Mouse (Mus musculus): ENCODE data around the gene Med31. TPM values are rescaled to one million over a fixed set of nuclear protein-coding genes. Genes with fewer than 3 reads are reported as not detected.
"Not testable (repeated sequence)": the region's sequence is repeated elsewhere in the genome, so short reads cannot be mapped to it uniquely, and the experiment has no call there.

Med31 gene
- total RNA-seq, 2 experiments from 2014 or later: 14.7 to 15.7 TPM

DNA sequence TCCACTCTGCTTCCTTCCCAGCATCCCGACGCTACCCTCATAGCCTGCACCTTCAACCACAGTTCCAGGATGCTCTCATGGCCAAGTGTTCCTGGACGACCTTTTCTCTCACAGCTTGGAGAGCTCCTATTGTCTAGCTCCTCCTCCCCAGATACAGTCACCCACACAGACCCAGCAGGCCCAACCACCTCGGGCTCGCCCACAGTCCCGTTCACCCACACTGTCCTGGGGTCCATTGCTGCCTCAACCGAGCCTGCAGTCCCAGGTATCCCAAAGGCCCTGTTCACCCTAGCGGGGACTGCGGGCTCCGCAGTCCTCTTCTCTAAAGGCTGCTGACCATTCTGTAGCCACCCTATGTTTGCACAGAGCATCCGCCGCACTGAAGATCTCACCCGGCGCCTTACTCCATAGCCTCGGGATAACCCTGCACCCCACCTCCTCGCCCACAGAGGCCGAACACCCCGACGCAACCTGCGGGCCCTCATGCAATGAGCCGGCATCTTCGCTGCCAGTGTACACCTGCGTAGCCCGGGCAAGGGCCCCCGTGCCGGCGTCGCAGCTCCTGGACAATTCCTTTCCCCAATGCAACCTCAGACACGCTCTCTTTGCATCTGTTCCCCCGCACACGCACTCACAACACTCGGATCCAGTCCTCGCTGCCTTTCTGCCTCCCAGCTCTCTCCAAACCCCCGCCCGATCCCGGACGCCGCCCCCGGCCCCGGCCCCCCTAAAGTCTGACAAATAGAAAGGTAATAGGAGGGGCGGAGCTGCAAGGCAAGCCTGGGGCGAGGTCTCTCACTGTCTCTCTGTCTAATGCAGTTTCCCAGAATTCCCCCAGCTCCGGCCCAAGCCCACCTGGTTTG is 8.8 kb downstream of the Med31 start, which contains the start of gene Gm43951:
TSS of gene Gm43951 (minus strand) at position 500 of the 863 bp plus-strand sequence.
- intact Hi-C loops (cut with DNase I): loop anchor here (5.0 kb wide), 1 partner anchor 154 kb away; no protein-coding TSS in a partner anchor
- DNase-seq (ENCODE audit: extremely low spot score in 1 of 2, low spot score in 2 of 2): peak in 1 of 2 experiments; percentile 58

DNA sequence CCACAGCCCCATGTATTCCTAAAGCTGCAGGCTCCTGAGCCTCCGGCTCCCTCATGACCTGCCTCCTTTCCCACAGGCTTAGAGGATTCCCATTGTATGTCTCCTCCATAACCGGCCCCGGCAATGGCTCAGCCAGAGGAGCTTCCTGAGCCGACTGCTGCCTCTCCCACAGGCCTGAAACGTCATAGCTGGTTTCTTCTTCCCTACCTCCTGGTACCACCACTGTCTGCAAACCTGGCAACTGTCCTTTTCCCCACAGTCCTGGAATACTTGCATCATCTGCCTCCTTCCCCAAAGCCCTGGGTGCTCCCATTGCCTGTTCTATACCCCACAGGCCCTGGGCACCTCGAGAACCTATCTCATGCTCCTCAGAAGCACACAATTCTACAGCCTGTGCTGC is 10.1 kb downstream of the Med31 start:
- DNase-seq (ENCODE audit: extremely low spot score in 1 of 2, low spot score in 2 of 2): no peak
- intact Hi-C loops (cut with DNase I): loop anchor here (5.0 kb wide), 1 partner anchor 153 kb away; no protein-coding TSS in a partner anchor

DNA sequence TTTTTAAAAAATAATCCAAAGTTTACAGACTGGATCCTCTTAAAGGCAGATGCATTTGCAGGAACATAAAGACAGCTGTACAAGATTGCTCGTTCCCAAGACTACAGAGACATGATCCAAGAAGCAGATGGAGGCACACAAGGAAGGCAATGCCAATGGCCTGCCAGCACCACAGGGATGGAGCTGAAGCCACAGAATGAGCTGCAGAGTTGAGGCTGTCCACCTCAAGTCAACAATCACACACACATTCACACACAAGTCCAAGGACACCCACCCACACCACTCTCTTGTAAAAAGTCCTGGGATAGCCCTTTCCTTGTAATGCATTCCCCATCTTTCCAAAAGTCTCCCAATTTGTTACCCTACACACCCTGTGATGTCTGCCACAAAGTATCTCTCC is 12.0 kb downstream of the Med31 start:
- intact Hi-C loops (cut with DNase I): no loop called here
- DNase-seq (ENCODE audit: extremely low spot score in 1 of 2, low spot score in 2 of 2): no peak

DNA sequence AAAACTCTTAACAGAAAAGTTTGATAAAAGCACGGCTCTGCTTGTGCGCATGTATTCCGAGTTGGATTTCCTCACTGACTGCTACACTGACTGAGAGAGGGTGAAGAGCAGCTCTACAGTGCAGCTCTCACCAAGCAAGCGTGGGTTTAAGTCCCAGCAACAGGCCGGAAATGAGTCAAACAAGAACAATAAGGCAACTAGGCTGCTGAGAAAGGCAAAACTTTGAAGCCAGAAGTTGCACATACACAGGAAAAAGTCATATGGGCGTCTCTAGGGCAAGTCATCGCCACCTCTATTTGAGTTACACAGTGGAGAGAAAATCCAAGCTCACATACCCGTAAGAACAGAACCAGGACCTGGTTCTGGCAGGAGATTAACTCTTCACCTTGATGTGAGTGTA is 18.9 kb downstream of the Med31 start:
- no peak for DNase-seq (ENCODE audit: extremely low spot score in 1 of 2, low spot score in 2 of 2)

DNA sequence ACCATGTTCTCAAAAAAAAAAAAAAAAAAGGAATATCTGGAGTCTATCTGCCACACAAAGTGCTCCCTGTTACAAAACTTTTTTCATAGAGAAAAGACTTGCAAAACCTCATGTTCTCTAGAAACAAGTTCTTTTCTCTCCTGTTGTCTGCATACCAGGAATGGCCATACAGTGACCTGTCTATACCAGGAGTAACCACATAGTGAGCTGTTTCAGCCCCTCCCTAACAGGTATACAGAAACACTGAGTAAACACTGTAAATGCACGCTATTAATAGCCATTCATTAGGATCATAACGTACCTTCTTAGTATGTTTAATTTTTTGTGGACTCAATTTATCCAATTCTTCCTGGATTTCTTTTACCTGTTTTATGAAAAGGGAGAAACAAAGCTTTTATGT is 21.1 kb downstream of the Med31 start:
- no peak for DNase-seq (ENCODE audit: extremely low spot score in 1 of 2, low spot score in 2 of 2)
- intact Hi-C loops (cut with DNase I): no loop called here

More for the DNA sequence above, 18.9 kb downstream of the Med31 start:
- intact Hi-C loops (cut with DNase I): no loop called here

DNA sequence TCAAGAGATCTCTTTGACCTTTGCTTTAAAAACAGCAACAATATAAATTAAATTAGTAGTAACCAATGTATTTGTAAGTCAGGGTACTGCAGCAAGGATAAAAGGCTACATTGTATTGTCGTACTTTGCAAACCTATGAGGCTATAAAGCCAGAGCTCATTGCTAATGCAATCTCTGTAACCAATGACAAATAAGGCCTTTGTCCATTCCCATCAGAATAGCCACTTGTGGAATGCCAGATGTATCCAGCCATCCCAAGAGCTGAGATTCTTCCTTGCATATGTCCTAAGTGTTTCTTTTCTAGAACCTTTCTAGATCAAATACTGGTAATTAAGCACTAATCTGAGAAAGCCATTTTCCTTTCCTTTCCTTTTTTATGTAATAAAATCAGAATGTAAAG is 24.5 kb downstream of the Med31 start:
- DNase-seq (ENCODE audit: extremely low spot score in 1 of 2, low spot score in 2 of 2): no peak
- intact Hi-C loops (cut with DNase I): no loop called here

DNA sequence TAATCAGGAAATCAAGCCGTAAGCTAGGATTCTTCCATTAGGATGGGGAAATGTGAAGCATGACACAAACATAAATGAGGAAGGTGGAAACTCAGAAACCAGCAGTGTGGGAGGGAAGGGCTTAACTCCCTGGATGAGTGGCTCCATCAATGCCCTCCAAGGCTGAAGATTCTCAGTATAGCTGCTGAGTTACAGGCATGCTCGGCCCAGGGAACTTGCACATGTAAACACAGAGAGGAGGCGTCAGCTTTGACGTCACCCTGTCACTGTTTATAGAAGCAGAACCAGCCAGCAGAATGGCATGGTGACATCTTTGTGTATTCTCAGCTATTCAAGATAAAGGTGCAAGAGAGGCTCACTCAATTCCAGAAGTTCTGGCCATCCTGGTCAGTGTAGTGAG is 31.1 kb downstream of the Med31 start:
- intact Hi-C loops (cut with DNase I): no loop called here
- no peak for DNase-seq (ENCODE audit: extremely low spot score in 1 of 2, low spot score in 2 of 2)

DNA sequence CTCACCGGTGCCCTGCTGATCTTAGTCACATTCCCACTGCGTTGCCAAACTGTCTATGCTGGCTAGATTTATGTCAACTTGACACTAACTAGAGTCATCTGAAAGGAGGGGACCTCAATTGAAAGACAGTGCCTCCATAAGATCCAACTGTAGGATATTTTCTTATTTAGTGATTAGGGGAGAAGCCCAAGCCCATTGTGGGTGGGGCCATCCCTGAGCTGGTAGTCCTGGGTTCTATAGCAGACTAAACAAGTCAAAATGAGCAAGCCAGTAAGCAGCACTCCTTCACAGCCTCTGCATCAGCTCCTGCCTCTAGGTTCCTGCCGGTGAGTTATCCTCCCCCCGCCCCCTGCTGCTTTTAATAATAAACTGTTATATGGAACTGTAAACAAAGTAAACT is 34.3 kb downstream of the Med31 start:
- no peak for DNase-seq (ENCODE audit: extremely low spot score in 1 of 2, low spot score in 2 of 2)
- intact Hi-C loops (cut with DNase I): no loop called here

DNA sequence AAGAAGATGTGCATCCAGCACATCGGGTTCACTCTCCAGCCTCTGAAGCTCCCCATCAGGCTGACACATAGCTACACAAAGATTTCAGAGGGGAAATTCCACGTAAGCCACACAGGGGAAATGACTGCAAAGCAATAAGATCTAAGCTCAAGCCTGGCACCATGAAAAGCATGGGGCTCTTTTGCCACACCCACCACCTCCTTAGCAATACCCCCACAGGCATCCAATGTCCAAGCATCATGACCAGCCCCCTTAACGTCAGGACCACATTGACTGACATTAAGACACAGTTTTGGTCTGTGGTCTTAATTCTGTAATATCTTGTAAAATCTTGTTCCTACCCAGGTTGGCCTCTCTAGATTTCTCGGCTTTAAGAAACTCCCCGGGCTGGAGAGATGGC is 34.8 kb downstream of the Med31 start:
- DNase-seq (ENCODE audit: extremely low spot score in 1 of 2, low spot score in 2 of 2): no peak
- intact Hi-C loops (cut with DNase I): no loop called here

DNA sequence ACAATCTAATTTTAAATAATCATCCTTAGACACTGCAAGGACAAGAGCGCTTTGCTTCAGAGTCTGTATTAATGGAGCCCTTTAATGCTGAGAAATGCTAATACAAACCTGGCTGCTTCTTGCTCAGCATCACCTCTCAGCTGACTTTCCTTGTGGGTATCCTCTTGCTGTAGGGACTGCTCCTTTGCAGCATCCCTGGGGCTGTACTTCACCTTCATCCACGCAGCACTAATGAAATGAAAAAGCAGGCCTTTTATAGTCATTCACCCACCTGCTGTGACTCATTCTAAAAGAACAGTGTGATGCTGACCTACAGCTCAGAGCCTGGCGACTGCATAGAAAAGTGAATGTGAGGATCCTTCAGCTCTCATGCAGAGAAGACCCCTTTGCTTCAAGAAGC is 38.8 kb downstream of the Med31 start:
- intact Hi-C loops (cut with DNase I): no loop called here
- no peak for DNase-seq (ENCODE audit: extremely low spot score in 1 of 2, low spot score in 2 of 2)

DNA sequence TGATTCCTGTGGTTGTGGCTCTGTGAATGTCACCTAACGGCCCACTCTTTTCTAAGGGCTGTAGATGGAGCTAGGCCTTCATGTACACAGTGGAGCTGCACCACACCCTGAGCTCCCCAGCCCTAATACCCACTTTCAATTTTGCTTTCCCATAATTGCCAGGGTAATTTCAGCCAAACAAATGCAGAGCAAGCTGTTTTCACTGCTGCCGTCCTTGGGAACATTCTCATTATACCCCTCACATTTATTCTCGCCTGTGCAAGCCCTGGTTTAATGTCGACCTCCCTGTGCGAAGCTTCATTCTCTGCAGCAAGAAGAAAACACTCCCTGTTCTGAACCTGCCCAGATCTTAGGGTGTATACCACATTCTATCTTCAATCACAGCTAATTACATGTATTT is 39.4 kb downstream of the Med31 start:
- intact Hi-C loops (cut with DNase I): no loop called here
- no peak for DNase-seq (ENCODE audit: extremely low spot score in 1 of 2, low spot score in 2 of 2)

DNA sequence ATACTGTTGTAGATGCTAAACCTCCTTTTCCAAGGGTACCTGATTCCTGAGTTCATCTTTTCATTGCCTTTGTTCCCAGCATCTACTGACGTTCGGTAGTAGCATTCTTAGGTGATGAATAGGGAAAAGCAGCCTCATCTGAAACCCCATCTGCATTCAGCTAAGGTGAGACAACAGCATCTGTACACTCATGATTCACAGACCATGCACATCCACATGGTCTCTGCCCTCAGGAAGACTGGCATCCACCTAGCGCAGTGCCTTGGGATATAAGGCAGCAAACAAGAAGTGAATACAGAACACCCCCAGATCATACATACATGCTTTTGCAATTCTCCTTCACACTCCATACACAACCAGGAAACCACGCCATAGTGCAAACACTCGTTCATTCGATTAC is 40.7 kb downstream of the Med31 start:
- no peak for DNase-seq (ENCODE audit: extremely low spot score in 1 of 2, low spot score in 2 of 2)
- intact Hi-C loops (cut with DNase I): no loop called here

DNA sequence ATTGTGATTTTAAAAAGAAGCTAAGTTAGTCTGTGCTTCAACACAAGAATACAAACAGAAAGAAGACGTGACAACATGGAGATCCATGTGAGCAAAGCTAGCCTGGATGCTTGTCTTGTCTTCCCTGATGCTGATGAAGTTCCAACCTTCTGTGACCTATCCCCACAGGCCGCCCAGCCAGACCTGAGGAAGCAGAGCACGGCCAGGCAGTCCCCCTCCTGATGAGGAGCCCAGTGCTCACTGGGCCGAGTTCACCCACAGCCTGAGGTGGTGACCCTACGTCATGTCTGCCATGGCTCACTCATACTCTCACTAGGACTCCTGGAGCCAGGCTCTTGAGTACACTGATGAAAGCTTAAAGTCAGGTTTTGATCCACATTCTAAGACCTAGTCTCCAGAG is 41.9 kb downstream of the Med31 start:
- intact Hi-C loops (cut with DNase I): no loop called here
- DNase-seq (ENCODE audit: extremely low spot score in 1 of 2, low spot score in 2 of 2): no peak

DNA sequence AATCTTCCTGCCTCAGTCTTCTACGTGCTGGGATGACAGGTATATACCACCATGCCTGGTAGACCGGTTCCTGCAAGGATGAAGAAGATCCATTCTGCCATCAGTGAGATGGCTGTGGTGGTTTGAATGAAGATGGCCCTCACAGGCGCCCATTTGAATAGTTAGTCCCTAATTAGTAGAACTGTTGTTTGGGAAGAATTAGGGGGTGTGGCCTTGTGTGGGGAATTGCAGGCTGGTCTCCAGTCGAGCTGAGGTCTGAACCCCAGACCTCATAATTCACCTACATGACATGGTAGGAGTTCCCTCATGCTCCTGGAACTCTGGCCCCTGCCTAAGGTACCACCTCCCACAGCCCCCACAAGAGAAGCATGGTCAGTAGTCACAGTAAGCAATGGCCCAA is 43.5 kb downstream of the Med31 start:
- intact Hi-C loops (cut with DNase I); DNase-seq (ENCODE audit: extremely low spot score in 1 of 2, low spot score in 2 of 2): not testable (repeated sequence)

DNA sequence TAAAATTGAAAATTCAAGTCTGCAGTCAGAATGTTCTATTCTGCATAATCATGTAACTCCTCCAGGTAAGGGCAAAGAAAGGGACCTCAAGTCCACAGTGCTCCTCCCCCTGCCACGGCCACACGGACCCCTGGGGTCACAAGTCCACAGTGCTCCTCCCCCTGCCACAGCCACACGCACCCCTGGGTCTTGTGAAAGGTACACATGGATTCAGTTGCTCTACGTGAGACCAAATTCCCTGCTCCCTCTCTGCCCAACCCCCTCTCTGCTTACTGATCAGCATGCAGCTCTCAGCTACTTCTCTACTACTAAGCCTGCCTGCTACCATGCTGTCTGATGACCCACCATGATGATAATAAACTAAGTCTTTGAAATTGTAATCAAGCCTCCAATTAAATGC is 45.5 kb downstream of the Med31 start:
- intact Hi-C loops (cut with DNase I): no loop called here
- no peak for DNase-seq (ENCODE audit: extremely low spot score in 1 of 2, low spot score in 2 of 2)

DNA sequence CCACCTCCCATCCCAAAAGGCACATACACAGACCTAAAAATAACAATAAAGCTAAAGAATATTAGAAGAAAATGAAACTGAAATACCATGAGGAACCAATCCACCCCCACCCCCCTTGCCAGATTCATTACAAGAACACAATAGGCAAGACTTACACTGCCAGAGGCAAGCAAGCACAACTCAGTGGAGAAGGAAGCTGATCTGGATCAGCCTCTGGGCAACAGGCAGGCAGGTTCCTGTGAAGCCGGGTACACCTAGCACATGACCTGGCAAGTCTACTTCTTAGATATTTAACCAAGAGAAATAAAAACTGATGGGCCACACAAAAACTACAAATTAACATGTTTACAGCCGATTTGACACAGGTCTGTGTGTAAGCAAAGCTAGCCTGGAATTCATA is 52.2 kb downstream of the Med31 start:
- no peak for DNase-seq (ENCODE audit: extremely low spot score in 1 of 2, low spot score in 2 of 2)
- intact Hi-C loops (cut with DNase I): no loop called here

Other genes starting within 250 kb of the Med31 start
- under 1 TPM in 1 of 2 experiments, not detected in 1; 0.24 TPM for gene Aipl1, start 178.1 kb downstream of the Med31 start, total RNA-seq (2021)
- 1 to 10 TPM; 2.8 to 3.7 TPM for gene Pimreg, start 173.6 kb downstream of the Med31 start, total RNA-seq (2021)
- gene Pitpnm3, start 79.8 kb downstream of the Med31 start, total RNA-seq (2021): 10 to 100 TPM; 44.4 to 46.3 TPM
- 10 to 100 TPM; 12.1 to 13.7 TPM for gene Gm43951, start 8.8 kb downstream of the Med31 start, total RNA-seq (2021)
- 10 to 100 TPM; 30.1 to 32.5 TPM for gene 4933427D14Rik, start 8.1 kb downstream of the Med31 start, total RNA-seq (2021)
- gene Txndc17, start 8.0 kb downstream of the Med31 start, total RNA-seq (2021): 10 to 100 TPM; 43.4 to 46.1 TPM
- gene Slc13a5, start 51.6 kb upstream of the Med31 start, total RNA-seq (2021): 10 to 100 TPM; 16.4 to 19.8 TPM
- 1 to 10 TPM; 1.3 to 1.4 TPM for gene Xaf1, start 86.0 kb upstream of the Med31 start, total RNA-seq (2021)
- gene Fbxo39, start 98.9 kb upstream of the Med31 start, total RNA-seq (2021): not detected
- 1 to 10 TPM in 1 of 2 experiments, under 1 TPM in 1; 0.99 to 1.2 TPM for gene Tekt1, start 146.8 kb upstream of the Med31 start, total RNA-seq (2021)
- gene Smtnl2, start 196.1 kb upstream of the Med31 start, total RNA-seq (2021): 1 to 10 TPM; 1.7 to 1.8 TPM
- not detected for gene Ggt6, start 219.9 kb upstream of the Med31 start, total RNA-seq (2021)
- 10 to 100 TPM; 52.8 to 55.9 TPM for gene Mybbp1a, start 225.8 kb upstream of the Med31 start, total RNA-seq (2021)